Mouse (Mus musculus) neural tube, embryonic 14.5 days (tissue): ENCODE data around the gene Il18bp. TPM values are rescaled to one million over a fixed set of nuclear protein-coding genes. Genes with fewer than 3 reads are reported as not detected.
"Not testable (repeated sequence)": the region's sequence is repeated elsewhere in the genome, so short reads cannot be mapped to it uniquely, and the experiment has no call there.

ENCODE experiments used
- ATAC-seq: fragments of 200-750 bp; cut with Nextera tagmentation; 2 replicates; pipeline ENCODE4 v1.8.0; 2017; ENCODE audit warnings: low read depth, mild to moderate bottlenecking, moderate TSS enrichment, moderate library complexity
- H3K27ac ChIP-seq: fragments of 300-500 bp; sonication (generic); 2 replicates; pipeline ENCODE4 v1.5.1; 2014; ENCODE audit warnings: low read depth, mild to moderate bottlenecking, control low read depth, low read length, moderate library complexity, mixed read lengths
- H3K27me3 ChIP-seq: fragments of 300-500 bp; sonication (generic); 2 replicates; pipeline ENCODE4 v1.6.1; 2014; ENCODE audit warnings: low read length; ENCODE audit not compliant: control insufficient read depth, insufficient read depth
- H3K36me3 ChIP-seq: fragments of 300-500 bp; sonication (generic); 2 replicates; pipeline ENCODE4 v1.6.1; 2014; ENCODE audit warnings: low read length, mixed read lengths; ENCODE audit not compliant: control insufficient read depth, insufficient read depth
- H3K4me1 ChIP-seq: fragments of 300-500 bp; sonication (generic); 2 replicates; pipeline ENCODE4 v1.6.1; 2014; ENCODE audit warnings: low read length; ENCODE audit not compliant: control insufficient read depth, insufficient read depth
- H3K4me2 ChIP-seq: fragments of 300-500 bp; sonication (generic); 2 replicates; pipeline ENCODE4 v1.6.1; 2014; ENCODE audit warnings: mild to moderate bottlenecking, low read depth, low read length, control low read depth
- H3K4me3 ChIP-seq: fragments of 300-500 bp; sonication (generic); 2 replicates; pipeline ENCODE4 v1.5.1; 2014; ENCODE audit warnings: low read depth, low read length, control low read depth, mixed read lengths
- H3K9ac ChIP-seq: fragments of 300-500 bp; sonication (generic); replicated peaks from 2 replicates; pipeline ENCODE4 v1.6.1; 2014; ENCODE audit warnings: low read depth, mild to moderate bottlenecking, control low read depth, low read length, mixed read lengths
- H3K9me3 ChIP-seq: fragments of 300-500 bp; sonication (generic); 2 replicates; pipeline ENCODE4 v1.6.1; 2016; ENCODE audit warnings: low read length; ENCODE audit not compliant: control insufficient read depth
- WGBS: fragments of 180-500 bp; shearing (Covaris S2); extraction: QIAGEN DNeasy Blood & Tissue Kit; methylation state at CpG from one replicate; pipeline ENCODE4 v1.1.7; 2014; 5-methylcytosine and 5-hydroxymethylcytosine counted together
- polyA plus RNA-seq: library from polyadenylated mRNA; unstranded; fragments of >200 nt; fragmentation: Nextera tagmentation; extraction: Ambion mirVana; gene quantifications from 2 replicates; pipeline ENCODE4 v1.2.1, GENCODE M21; 2014

Il18bp gene
- 3.5 and 4.7 TPM in 2 replicates for polyA plus RNA-seq

- Histone ChIP-seq H3K4me2 (no peak within 1 kb of the TSS), H3K9ac (no peak within 1 kb of the TSS), H3K4me1 (no peaks in the 10 kb centered on the region), H3K27ac (no peak within 1 kb of the TSS), H3K27me3 (no peaks in the 10 kb centered on the region), H3K4me3 (no peak within 1 kb of the TSS), H3K36me3 (peaks cover 60% of the 10 kb centered on the region), H3K9me3 (no peaks in the 10 kb centered on the region)
- WGBS = 94% methylated on average over 3 of the region's 3 CpGs
- no peak for ATAC-seq
Observed at GRCm38 (mm10) chr7:102018590-102018989, at the start of gene Il18bp. Il18bp (minus strand) TSS chr7:102018690.

- Histone ChIP-seq H3K4me1 (peaks cover 19% of the 10 kb centered on the region), H3K9me3 (no peaks in the 10 kb centered on the region), H3K9ac (no peak overlapping the region), H3K4me3 (peak overlapping the region; percentile 48), H3K27ac (no peak overlapping the region), H3K36me3 (no peaks in the 10 kb centered on the region), H3K27me3 (no peaks in the 10 kb centered on the region), H3K4me2 (peak overlapping the region; percentile 66)
- no peak for ATAC-seq
- WGBS = 83% methylated on average over 6 of the region's 6 CpGs
Observed at GRCm38 (mm10) chr7:102066363-102066762, 47.9 kb upstream of the Il18bp start.

GRCm38 (mm10) chr7:102065046-102065891 lies 46.8 kb upstream of the Il18bp start, which contains the start of the genes Rnf121, Xndc1 and Xntrpc:
Rnf121 (minus strand) TSS chr7:102065469.
Xndc1 (plus strand) TSS chr7:102065511.
Xntrpc (plus strand) TSS chr7:102065713.
- Histone ChIP-seq H3K27ac (peak within 1 kb of the TSS; percentile 50), H3K9me3 (no peaks in the 10 kb centered on the region), H3K36me3 (no peaks in the 10 kb centered on the region), H3K4me1 (peaks cover 19% of the 10 kb centered on the region), H3K27me3 (no peaks in the 10 kb centered on the region), H3K9ac (peak within 1 kb of the TSS; percentile 68), H3K4me2 (peak within 1 kb of the TSS; percentile 70), H3K4me3 (peak within 1 kb of the TSS; percentile 48)
- ATAC-seq = peak; percentile 100
- under 1% methylated on average over 56 of the region's 56 CpGs for whole genome bisulfite sequencing

- peak; percentile 65 for ATAC-seq
- Histone ChIP-seq H3K9me3 (no peaks in the 10 kb centered on the region), H3K4me2 (peak overlapping the region; percentile 70), H3K27me3 (no peaks in the 10 kb centered on the region), H3K4me1 (peaks cover 19% of the 10 kb centered on the region), H3K9ac (peak overlapping the region; percentile 68), H3K27ac (peak overlapping the region; percentile 50), H3K4me3 (peak overlapping the region; percentile 48), H3K36me3 (no peaks in the 10 kb centered on the region)
- 1% methylated on average over 9 of the region's 9 CpGs for WGBS
Observed at GRCm38 (mm10) chr7:102064655-102065045, 46.2 kb upstream of the Il18bp start.

GRCm38 (mm10) chr7:102063891-102064290 lies 45.4 kb upstream of the Il18bp start:
- Histone ChIP-seq H3K4me1 (peaks cover 19% of the 10 kb centered on the region), H3K4me2 (peak overlapping the region; percentile 70), H3K27ac (no peak overlapping the region), H3K27me3 (no peaks in the 10 kb centered on the region), H3K9me3 (no peaks in the 10 kb centered on the region), H3K36me3 (no peaks in the 10 kb centered on the region), H3K9ac (no peak overlapping the region), H3K4me3 (peak overlapping the region; percentile 48; the same call in 1 of the 2 replicates)
- 93% methylated on average over 9 of the region's 9 CpGs for WGBS
- ATAC-seq = no peak

- Histone ChIP-seq H3K27me3 (no peaks in the 10 kb centered on the region), H3K9ac (no peak overlapping the region), H3K9me3 (no peaks in the 10 kb centered on the region), H3K4me1 (peaks cover 19% of the 10 kb centered on the region), H3K36me3 (no peaks in the 10 kb centered on the region), H3K4me3 (no peak overlapping the region), H3K27ac (no peak overlapping the region), H3K4me2 (no peak overlapping the region)
- ATAC-seq = no peak
- 90% methylated on average over 1 of the region's 1 CpGs for WGBS
Observed at GRCm38 (mm10) chr7:102062203-102062602, 43.7 kb upstream of the Il18bp start.

- whole genome bisulfite sequencing = 98% methylated on average over 3 of the region's 3 CpGs
- Histone ChIP-seq H3K9ac (no peak overlapping the region), H3K4me2 (no peak overlapping the region), H3K4me3 (no peak overlapping the region), H3K36me3 (no peaks in the 10 kb centered on the region), H3K27ac (no peak overlapping the region), H3K9me3 (no peaks in the 10 kb centered on the region), H3K4me1 (peaks cover 17% of the 10 kb centered on the region), H3K27me3 (no peaks in the 10 kb centered on the region)
- no peak for ATAC-seq
Observed at GRCm38 (mm10) chr7:102061353-102061752, 42.9 kb upstream of the Il18bp start.

GRCm38 (mm10) chr7:102048524-102048923 lies 30.0 kb upstream of the Il18bp start:
- not testable (repeated sequence) for H3K4me1 ChIP-seq, H3K4me3 ChIP-seq, H3K27ac ChIP-seq, H3K27me3 ChIP-seq, H3K9me3 ChIP-seq, H3K36me3 ChIP-seq, H3K4me2 ChIP-seq, H3K9ac ChIP-seq, ATAC-seq

- no peaks in the 10 kb centered on the region for H3K9me3 ChIP-seq
- H3K36me3 ChIP-seq = peaks cover 20% of the 10 kb centered on the region
- H3K9ac ChIP-seq = no peak overlapping the region
- H3K27ac ChIP-seq = no peak overlapping the region
- 91% methylated on average over 2 of the region's 2 CpGs for WGBS
- H3K4me2 ChIP-seq = no peak overlapping the region
- H3K27me3 ChIP-seq = no peaks in the 10 kb centered on the region
- H3K4me3 ChIP-seq = no peak overlapping the region
- no peaks in the 10 kb centered on the region for H3K4me1 ChIP-seq
- no peak for ATAC-seq
Observed at GRCm38 (mm10) chr7:102042314-102042713, 23.8 kb upstream of the Il18bp start.
